Mouse (Mus musculus) forebrain, postnatal 0 days (tissue): ENCODE data around the gene Rab4a. TPM values are rescaled to one million over a fixed set of nuclear protein-coding genes. Genes with fewer than 3 reads are reported as not detected.

ENCODE experiments used
- ATAC-seq: fragments of 200-750 bp; cut with Nextera tagmentation; 2 replicates; pipeline ENCODE4 v1.8.0; 2017; ENCODE audit warnings: mild to moderate bottlenecking, moderate library complexity
- DNase-seq: peaks from one replicate; pipeline ENCODE4 v3.0.0-alpha.2; 2015
- H3K27ac ChIP-seq: fragments of 300-500 bp; sonication (generic); 2 replicates; pipeline ENCODE4 v1.5.1; 2014; ENCODE audit warnings: low read depth, mild to moderate bottlenecking, antibody characterized with exemption, low read length, moderate library complexity, mixed read lengths
- H3K27me3 ChIP-seq: fragments of 300-500 bp; sonication (generic); 2 replicates; pipeline ENCODE4 v1.6.1; 2014; ENCODE audit warnings: mild to moderate bottlenecking, low read length, mixed read lengths; ENCODE audit not compliant: insufficient read depth
- H3K36me3 ChIP-seq: fragments of 300-500 bp; sonication (generic); 2 replicates; pipeline ENCODE4 v1.6.1; 2014; ENCODE audit warnings: mild to moderate bottlenecking, moderate library complexity; ENCODE audit not compliant: insufficient read depth
- H3K4me1 ChIP-seq: fragments of 300-500 bp; sonication (generic); 2 replicates; pipeline ENCODE4 v1.6.1; 2014; ENCODE audit warnings: antibody characterized with exemption; ENCODE audit not compliant: insufficient read depth
- H3K4me2 ChIP-seq: fragments of 300-500 bp; sonication (generic); 2 replicates; pipeline ENCODE4 v1.6.1; 2014; ENCODE audit warnings: low read depth, mild to moderate bottlenecking, moderate library complexity
- H3K4me3 ChIP-seq: fragments of 300-500 bp; sonication (generic); 2 replicates; pipeline ENCODE4 v1.5.1; 2014; ENCODE audit warnings: low read depth, low read length, mixed read lengths
- H3K9ac ChIP-seq: fragments of 300-500 bp; sonication (generic); 2 replicates; pipeline ENCODE4 v1.6.1; 2014; ENCODE audit warnings: mild to moderate bottlenecking
- H3K9me3 ChIP-seq: fragments of 300-500 bp; sonication (generic); 2 replicates; pipeline ENCODE4 v1.6.1; 2016; ENCODE audit warnings: low read length
- CTCF ChIP-seq: sonication (generic); IDR thresholded peaks from 2 replicates; pipeline ENCODE4 v1.5.1; 2016; ENCODE audit warnings: antibody characterized with exemption, control low read depth, low read depth
- WGBS: fragments of 180-500 bp; shearing (Covaris S2); extraction: QIAGEN DNeasy Blood & Tissue Kit; methylation state at CpG from one replicate; pipeline ENCODE4 v1.1.7; 2014; 5-methylcytosine and 5-hydroxymethylcytosine counted together
- polyA plus RNA-seq: library from polyadenylated mRNA; unstranded; fragments of >200 nt; fragmentation: Nextera tagmentation; extraction: Ambion mirVana; gene quantifications from 2 replicates; pipeline ENCODE4 v1.2.1, GENCODE M21; 2015
- total RNA-seq: library from RNA; depleted of rRNA; stranded (reverse); fragments of >200 nt; gene quantifications from 2 replicates; pipeline ENCODE4 v1.2.3, GENCODE M21; 2014

Gene Rab4a
- total and polyA plus RNA-seq, 2 experiments from 2014 or later, result 70.9 to 113 TPM

GRCm38 (mm10) chr8:123788416-123789170 lies 17.2 kb upstream of the Rab4a start:
- H3K9me3 ChIP-seq, result no peaks in the 10 kb centered on the region
- no peaks in the 10 kb centered on the region for H3K36me3 ChIP-seq
- no peak for ATAC-seq
- H3K9ac ChIP-seq, result no peak overlapping the region
- H3K27ac ChIP-seq, result no peak overlapping the region
- H3K4me2 ChIP-seq, result no peak overlapping the region
- TF ChIP-seq CTCF, result no peak
- no peaks in the 10 kb centered on the region for H3K4me1 ChIP-seq
- DNase-seq, result no peak
- 48% methylated on average over 14 of the region's 14 CpGs for WGBS
- H3K4me3 ChIP-seq, result no peak overlapping the region
- H3K27me3 ChIP-seq, result no peaks in the 10 kb centered on the region

GRCm38 (mm10) chr8:123789461-123789860 lies 16.3 kb upstream of the Rab4a start:
- Histone ChIP-seq H3K27ac (no peak overlapping the region), H3K27me3 (no peaks in the 10 kb centered on the region), H3K9ac (no peak overlapping the region), H3K4me3 (no peak overlapping the region), H3K36me3 (no peaks in the 10 kb centered on the region), H3K4me2 (no peak overlapping the region), H3K4me1 (no peaks in the 10 kb centered on the region), H3K9me3 (no peaks in the 10 kb centered on the region)
- no peak for TF ChIP-seq CTCF
- ATAC-seq, result no peak
- WGBS, result 80% methylated on average over 9 of the region's 9 CpGs
- DNase-seq, result no peak

GRCm38 (mm10) chr8:123789970-123790369 lies 15.8 kb upstream of the Rab4a start:
- peak; percentile 96 for TF ChIP-seq CTCF
- H3K27ac ChIP-seq, result no peak overlapping the region
- no peak overlapping the region for H3K4me3 ChIP-seq
- H3K9ac ChIP-seq, result no peak overlapping the region
- H3K9me3 ChIP-seq, result no peaks in the 10 kb centered on the region
- DNase-seq (peak; percentile 92), ATAC-seq (peak; percentile 55; the same call in 1 of the 2 replicates)
- no peaks in the 10 kb centered on the region for H3K4me1 ChIP-seq
- H3K36me3 ChIP-seq, result no peaks in the 10 kb centered on the region
- no peaks in the 10 kb centered on the region for H3K27me3 ChIP-seq
- whole genome bisulfite sequencing, result under 1% methylated on average over 4 of the region's 4 CpGs
- H3K4me2 ChIP-seq, result no peak overlapping the region

- WGBS, result 21% methylated on average over 16 of the region's 16 CpGs
- no peak for TF ChIP-seq CTCF
- H3K36me3 ChIP-seq, result no peaks in the 10 kb centered on the region
- H3K4me2 ChIP-seq, result no peak overlapping the region
- H3K9me3 ChIP-seq, result no peaks in the 10 kb centered on the region
- no peaks in the 10 kb centered on the region for H3K27me3 ChIP-seq
- DNase-seq, result no peak
- no peaks in the 10 kb centered on the region for H3K4me1 ChIP-seq
- no peak overlapping the region for H3K4me3 ChIP-seq
- H3K9ac ChIP-seq, result no peak overlapping the region
- no peak overlapping the region for H3K27ac ChIP-seq
- no peak for ATAC-seq
Observed at GRCm38 (mm10) chr8:123791101-123791844, 14.5 kb upstream of the Rab4a start.

DNA sequence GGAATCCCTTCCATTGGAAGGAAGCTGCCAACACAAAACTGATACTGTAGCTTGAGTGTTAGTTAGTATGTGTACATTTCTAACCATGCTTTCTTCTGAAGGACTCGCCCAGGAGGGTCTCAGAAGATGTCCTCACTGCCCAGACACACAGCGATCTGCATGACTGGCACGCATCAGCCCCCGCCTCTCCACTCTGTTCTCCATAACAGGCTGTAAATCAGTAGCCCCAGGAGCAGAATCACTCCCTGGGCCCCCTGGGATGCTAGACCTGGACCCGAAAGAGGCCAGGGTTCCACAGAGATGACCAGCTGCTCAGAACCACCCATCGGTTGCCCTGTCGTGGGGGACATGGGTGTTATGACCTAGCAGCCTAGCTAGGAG lies 13.9 kb upstream of the Rab4a start:
- no peaks in the 10 kb centered on the region for H3K9me3 ChIP-seq
- H3K4me1 ChIP-seq, result no peaks in the 10 kb centered on the region
- 70% methylated on average over 7 of the region's 7 CpGs for WGBS
- H3K4me3 ChIP-seq, result no peak overlapping the region
- H3K9ac ChIP-seq, result no peak overlapping the region
- ATAC-seq (no peak), DNase-seq (no peak)
- no peaks in the 10 kb centered on the region for H3K27me3 ChIP-seq
- H3K27ac ChIP-seq, result no peak overlapping the region
- H3K36me3 ChIP-seq, result no peaks in the 10 kb centered on the region
- H3K4me2 ChIP-seq, result no peak overlapping the region
- TF ChIP-seq CTCF, result no peak

GRCm38 (mm10) chr8:123793900-123794299 lies 11.9 kb upstream of the Rab4a start:
- ATAC-seq (no peak), DNase-seq (no peak)
- WGBS, result 70% methylated on average over 10 of the region's 10 CpGs
- H3K27ac ChIP-seq, result no peak overlapping the region
- no peak overlapping the region for H3K4me3 ChIP-seq
- H3K9me3 ChIP-seq, result no peaks in the 10 kb centered on the region
- no peaks in the 10 kb centered on the region for H3K36me3 ChIP-seq
- H3K4me1 ChIP-seq, result no peaks in the 10 kb centered on the region
- H3K9ac ChIP-seq, result no peak overlapping the region
- no peaks in the 10 kb centered on the region for H3K27me3 ChIP-seq
- TF ChIP-seq CTCF, result no peak
- H3K4me2 ChIP-seq, result no peak overlapping the region

GRCm38 (mm10) chr8:123794766-123795165 lies 11.0 kb upstream of the Rab4a start:
- no peak overlapping the region for H3K27ac ChIP-seq
- H3K4me3 ChIP-seq, result no peak overlapping the region
- no peaks in the 10 kb centered on the region for H3K36me3 ChIP-seq
- H3K9ac ChIP-seq, result no peak overlapping the region
- no peak for ATAC-seq
- no peak for DNase-seq
- TF ChIP-seq CTCF, result no peak
- H3K4me2 ChIP-seq, result no peak overlapping the region
- H3K4me1 ChIP-seq, result no peaks in the 10 kb centered on the region
- H3K9me3 ChIP-seq, result no peaks in the 10 kb centered on the region
- H3K27me3 ChIP-seq, result no peaks in the 10 kb centered on the region
- WGBS, result 88% methylated on average over 4 of the region's 4 CpGs
